Mouse (Mus musculus) frontal cortex, postnatal 10 days (tissue): Measurements from ENCODE around the gene Kremen2.
"Not testable (repeated sequence)": the region's sequence is repeated elsewhere in the genome, so short reads cannot be mapped to it uniquely, and the experiment has no call there.

ENCODE experiments used
- DNase-seq, 2 experiments: peaks; one replicate each; pipeline ENCODE4 v3.0.0; 2022; ENCODE audit warnings: low spot score in 2 of 2, mixed read lengths in 1 of 2

Kremen2 gene

DNA sequence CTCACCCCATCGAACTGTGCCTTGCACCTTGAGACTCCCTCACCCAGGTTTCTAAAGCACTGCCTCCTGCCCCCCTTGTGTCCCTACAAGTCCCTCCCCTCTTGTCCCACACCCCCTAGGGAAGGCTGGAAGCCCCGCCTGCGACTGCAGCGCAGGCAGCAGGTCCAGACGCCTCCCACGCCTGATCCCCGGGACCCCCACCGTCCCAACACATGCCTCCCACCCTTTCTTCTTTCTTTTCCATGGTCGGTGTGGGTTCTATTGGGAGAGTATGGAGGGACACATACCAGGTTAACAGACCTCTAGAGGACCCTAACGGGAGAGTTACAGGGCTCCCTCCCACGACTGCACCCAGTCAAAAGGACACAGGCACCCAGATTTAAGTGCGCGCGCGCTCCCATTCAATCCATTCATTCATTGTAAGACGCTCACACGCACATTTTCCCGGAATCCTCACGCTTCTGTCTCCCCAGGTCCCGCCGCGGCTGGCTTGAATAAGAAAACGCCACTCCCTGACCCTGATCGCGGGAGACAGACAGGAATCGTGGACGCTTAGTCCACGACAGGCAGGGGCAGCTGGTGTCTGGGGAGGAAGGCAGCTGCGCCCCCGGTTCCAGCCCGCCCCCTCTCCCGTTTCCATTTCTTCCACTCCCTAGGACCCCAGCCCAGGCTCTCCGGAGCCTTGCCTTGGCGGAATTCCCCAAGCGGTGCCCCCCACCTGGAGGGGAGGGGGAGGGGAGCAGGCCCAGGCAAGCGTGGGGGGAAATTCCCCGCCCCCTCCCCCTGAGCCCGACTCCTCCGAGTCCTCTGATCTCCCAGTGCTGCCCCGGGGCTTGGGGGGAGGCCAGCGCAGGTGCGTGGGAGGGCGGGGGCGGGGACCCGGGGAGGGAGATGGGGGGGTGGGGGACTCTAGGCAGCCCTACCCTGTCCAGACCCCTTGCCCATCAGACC is at the start of gene Kremen2:
Gene Kremen2, minus strand, starts transcription at position 533 of the 951 bp plus-strand sequence.
- DNase-seq = no peak

GRCm38 (mm10) chr17:23795323-23795722 is 49.7 kb upstream of the Kremen2 start:
- no peak for DNase-seq

GRCm38 (mm10) chr17:23791079-23791357 is 45.4 kb upstream of the Kremen2 start:
- DNase-seq = no peak

- peak in 1 of 2 experiments; percentile 43 for DNase-seq
Measured at GRCm38 (mm10) chr17:23790269-23791078, 44.8 kb upstream of the Kremen2 start, which contains the start of gene Srrm2. Gene Srrm2 (plus strand): TSS chr17:23790532.

DNA sequence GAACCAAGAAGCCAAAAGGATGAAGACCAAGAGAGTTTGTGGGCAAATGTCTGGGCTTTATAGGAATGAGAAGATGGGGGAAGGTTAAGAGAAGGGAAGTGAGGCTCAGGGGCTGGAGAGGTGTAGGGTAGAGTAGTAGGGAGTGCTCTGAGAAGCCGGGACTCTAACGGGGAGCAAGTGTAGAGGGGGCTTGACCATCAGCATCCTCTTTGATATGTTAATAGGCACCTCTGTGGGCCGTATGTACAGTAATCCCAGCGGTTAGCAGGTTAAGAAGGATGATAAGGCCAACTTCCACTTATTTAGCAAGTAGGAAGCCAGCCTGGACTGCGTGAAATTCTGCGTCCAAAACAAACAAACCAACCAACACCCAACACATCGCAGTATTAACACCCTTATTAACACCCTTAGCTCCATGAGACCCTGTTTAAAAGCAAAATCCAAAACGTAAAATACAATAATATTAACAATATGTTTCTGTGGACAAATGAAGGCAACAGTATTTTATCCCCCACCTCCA is 44.2 kb upstream of the Kremen2 start:
- no peak for DNase-seq

GRCm38 (mm10) chr17:23788973-23789372 is 43.3 kb upstream of the Kremen2 start:
- DNase-seq = no peak

DNA sequence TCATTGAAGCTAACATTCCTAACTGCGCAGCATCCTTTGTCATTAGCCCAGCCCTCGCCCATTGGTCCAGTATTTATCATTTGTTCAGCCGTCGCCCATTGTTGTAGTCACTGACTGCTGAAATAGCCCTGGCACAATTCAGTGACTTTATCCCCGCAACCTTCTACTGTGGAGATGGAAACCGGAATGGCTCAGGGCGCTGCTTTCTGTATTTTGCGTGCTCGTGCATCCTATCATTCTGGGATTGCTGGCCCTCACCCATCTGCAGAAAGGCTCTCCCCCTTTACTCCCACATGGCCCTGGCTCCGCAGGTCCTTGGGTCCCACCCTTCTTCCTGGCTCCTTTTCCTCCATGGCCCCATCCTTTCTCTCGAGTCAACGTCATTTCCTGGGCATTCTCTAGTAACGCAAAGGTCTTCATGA is 40.9 kb upstream of the Kremen2 start:
- DNase-seq = no peak

GRCm38 (mm10) chr17:23785561-23786471 is 40.2 kb upstream of the Kremen2 start, which contains the start of gene Flywch2:
Gene Flywch2 (minus strand): TSS chr17:23786081.
- DNase-seq = peak; percentile 89 to 90

- DNase-seq = no peak
Measured at GRCm38 (mm10) chr17:23783352-23783751, 37.7 kb upstream of the Kremen2 start.

GRCm38 (mm10) chr17:23778447-23778846 is 32.8 kb upstream of the Kremen2 start:
- DNase-seq = no peak

GRCm38 (mm10) chr17:23777141-23777540 is 31.5 kb upstream of the Kremen2 start:
- no peak for DNase-seq

DNA sequence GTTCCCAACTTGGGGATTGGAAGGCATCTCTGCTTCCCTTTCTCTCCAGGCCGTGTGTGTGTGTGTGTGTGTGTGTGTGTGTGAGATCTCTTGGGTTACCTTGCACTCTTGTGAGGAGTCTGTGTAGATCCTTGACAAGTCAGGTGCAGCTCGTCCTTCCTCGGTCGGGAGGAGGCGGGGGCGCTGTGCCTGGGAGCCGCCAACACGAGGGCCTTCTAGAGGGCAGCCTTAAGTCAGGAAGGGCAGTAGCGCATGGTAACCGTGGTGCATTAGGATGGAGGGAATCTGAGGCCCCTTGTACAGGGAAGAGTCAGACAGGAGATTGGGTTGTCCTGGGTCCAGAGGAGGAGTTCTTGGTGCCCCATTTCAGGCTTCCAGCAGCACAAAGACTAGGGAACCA is 30.6 kb upstream of the Kremen2 start:
- no peak for DNase-seq

DNA sequence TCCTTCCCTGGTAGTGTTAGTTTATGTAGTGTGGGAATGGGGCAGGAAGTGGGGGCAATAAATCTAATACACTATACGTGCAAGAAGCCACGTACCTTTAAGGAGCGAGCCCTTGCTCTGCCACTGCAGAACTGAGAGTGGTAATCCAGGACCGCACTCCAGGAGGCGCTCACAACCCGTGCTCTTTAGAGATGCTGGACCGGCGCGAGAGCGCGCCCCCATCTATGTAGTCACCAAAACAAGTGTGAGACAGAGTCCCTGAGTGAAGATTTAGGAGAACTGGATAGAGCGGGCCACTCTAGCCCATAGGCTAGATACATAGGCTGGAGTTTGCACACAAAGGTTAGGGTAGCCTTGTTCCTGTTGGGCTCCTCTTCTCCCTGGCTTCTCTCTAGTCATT is 28.5 kb upstream of the Kremen2 start:
- DNase-seq = peak; percentile 58 to 71

GRCm38 (mm10) chr17:23773676-23774075 is 28.0 kb upstream of the Kremen2 start:
- no peak for DNase-seq

DNA sequence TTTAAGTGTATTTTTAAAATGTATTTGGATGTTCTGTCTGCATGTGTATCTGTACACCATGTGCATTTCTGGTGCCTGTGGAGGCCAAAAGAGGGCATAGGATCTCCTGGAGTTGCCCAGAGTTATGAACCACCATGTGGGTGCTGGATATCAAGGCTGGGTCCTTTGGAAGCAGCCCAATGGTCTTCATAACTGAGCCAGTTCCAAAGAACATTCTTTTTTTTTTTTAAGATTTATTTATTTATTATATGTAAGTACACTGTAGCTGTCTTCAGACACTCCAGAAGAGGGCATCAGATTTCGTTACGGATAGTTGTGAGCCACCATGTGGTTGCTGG is 26.6 kb upstream of the Kremen2 start:
- not testable (repeated sequence) for DNase-seq

DNA sequence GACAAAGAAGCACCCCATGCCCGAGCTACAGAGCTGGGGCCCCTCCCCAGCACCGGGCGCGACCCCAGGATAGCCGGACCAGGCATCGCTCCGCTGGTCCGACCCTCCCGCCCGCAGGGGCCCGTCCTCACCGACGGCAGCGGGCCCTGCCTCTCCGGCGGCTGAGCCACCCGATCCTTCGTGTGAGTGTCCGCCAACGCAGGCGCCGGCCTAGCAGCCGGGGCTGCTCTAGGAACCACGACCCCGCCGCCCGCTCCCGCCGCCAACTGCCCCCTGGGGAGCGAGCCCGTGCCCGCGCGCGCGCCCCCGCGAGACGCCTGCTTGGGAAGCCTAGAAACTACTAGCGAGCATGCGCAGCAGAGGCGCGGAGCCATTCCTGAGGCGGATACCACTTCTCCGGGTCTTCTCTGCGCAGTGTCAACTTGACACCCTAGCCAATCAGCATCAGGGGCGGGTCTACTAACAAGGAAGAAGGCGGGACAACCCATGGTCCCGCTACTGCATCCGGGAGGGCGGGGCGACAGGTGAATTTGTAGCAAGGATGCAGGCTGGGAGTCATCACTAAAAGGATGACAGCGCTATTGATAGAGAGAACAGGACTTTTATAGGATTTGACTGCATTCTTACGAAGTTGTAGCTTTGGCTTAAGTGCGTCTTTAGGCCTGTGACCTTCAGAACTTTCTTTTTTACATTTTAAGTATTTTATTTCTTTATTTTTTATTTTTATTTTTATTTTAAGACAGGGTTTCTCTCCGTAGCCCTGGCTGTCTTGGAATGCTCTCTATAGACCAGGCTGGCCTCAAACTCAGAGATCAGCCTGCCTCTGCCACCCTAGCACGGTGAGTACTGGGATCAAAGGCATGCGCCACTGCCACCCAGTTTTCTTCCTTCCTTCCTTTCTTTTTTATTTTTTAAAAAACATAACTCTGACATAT is 25.9 kb upstream of the Kremen2 start, which contains the start of gene Flywch1:
Gene Flywch1, minus strand, starts transcription at position 319 of the 935 bp plus-strand sequence.
- DNase-seq = peak; percentile 98

DNA sequence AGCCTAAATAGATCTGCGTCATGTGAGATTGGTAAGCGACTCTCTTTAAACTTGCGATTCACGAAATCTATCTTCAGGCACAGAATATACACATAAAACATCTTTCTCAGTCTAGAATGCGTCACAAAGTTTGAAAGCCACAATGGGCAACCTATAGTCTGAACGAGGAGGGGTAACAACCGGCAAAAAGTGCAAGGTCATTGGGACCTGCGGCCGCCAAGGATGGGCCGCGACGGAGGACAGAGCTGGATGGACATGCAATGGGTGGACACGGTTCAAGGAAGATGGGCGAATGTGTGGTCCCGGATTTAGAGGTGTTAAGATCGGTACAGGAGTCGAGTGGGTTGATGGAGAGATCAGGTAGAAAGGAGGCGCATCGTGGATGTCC is 25.3 kb upstream of the Kremen2 start:
- DNase-seq = peak in 1 of 2 experiments; percentile 38

GRCm38 (mm10) chr17:23770493-23770892 is 24.9 kb upstream of the Kremen2 start:
- DNase-seq = no peak

DNA sequence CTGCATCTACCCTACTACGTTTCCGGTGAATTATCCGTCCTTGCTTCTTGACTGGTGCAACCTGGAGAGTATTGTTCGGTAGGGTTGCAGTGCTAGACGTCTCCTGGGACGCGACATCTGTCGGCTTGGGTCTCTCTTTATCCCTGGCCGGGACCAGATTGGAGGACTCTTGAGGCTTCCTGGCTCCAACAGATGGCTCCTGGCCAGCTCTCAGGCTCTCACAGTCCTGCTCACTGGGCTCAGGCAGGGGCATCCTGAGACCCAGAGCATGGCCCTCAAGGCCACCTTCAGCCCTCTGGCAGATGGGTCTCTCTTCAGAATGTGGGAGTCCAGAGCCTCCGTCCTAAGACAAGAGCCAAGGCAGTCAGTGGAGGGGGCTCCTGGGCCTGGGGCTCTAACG is 17.3 kb upstream of the Kremen2 start:
- DNase-seq = no peak

- DNase-seq = no peak
Measured at GRCm38 (mm10) chr17:23761155-23761554, 15.5 kb upstream of the Kremen2 start.
